Mouse (Mus musculus): ENCODE results near the gene Cdk6. TPM values are rescaled to one million over a fixed set of nuclear protein-coding genes. Genes with fewer than 3 reads are reported as not detected.
"Not testable (repeated sequence)": the region's sequence is repeated elsewhere in the genome, so short reads cannot be mapped to it uniquely, and the experiment has no call there.

Gene Cdk6
- polyA plus RNA-seq, 1 experiment from 2014 or later, result 21.6 TPM

DNA sequence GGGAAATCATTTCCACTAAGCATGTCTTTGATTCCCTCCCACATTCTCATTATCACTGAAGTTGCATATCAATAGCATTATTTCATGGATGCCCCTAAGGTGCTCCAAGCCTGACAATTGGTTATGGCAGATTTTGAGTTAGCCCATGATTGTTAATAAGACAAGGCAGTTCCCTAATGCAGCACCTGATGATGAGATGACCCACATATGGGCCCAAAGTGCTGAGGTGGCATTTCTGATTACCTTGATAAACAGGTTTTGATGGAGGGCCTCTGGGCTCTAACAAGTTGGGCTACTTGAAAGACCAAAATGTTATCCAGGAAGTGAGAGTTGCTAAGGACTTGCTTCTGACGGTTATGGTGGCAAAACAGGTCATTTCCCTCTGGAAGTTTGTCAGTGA lies 11.9 kb upstream of the Cdk6 start:
- WGBS, result 75% methylated on average over 1 of the region's 1 CpGs
- H3K4me1 ChIP-seq, result peaks cover 8% of the 10 kb centered on the region
- H3K27ac ChIP-seq (replicated peaks), result no peak overlapping the region
- H3K4me3 ChIP-seq, result no peak overlapping the region
- DNase-seq (ENCODE audit: low spot score), result no peak
- H3K9me3 ChIP-seq (replicated peaks), result no peaks in the 10 kb centered on the region
- H3K36me3 ChIP-seq, result no peaks in the 10 kb centered on the region
- no peaks in the 10 kb centered on the region for H3K27me3 ChIP-seq (ENCODE audit: low read depth, poor library complexity, severe bottlenecking)

DNA sequence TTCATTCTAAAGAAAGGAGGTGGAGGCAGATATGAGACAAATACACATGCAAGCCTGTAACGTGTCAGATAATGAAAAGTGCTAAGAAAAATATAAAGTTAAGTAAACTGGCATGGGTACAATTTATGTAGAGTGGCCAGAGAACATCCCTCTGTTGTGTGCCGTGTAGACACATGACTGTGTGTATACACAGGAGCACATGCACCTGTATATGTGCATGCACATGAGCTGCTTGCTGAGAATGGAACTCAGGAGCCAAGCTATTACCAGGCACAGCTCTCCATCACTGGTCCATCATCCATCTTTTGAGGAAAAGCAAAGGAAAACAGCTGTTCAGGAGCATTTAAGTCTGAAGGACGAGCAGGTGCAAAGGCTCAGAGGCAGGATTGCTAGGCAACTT lies 10.4 kb upstream of the Cdk6 start:
- Histone ChIP-seq H3K27ac (replicated peaks) (no peak overlapping the region), H3K4me3 (no peak overlapping the region), H3K4me1 (no peaks in the 10 kb centered on the region), H3K27me3 (ENCODE audit: low read depth, poor library complexity, severe bottlenecking) (no peaks in the 10 kb centered on the region), H3K9me3 (replicated peaks) (no peaks in the 10 kb centered on the region), H3K36me3 (no peaks in the 10 kb centered on the region)
- no peak for DNase-seq (ENCODE audit: low spot score)
- 82% methylated on average over 3 of the region's 3 CpGs for WGBS

DNA sequence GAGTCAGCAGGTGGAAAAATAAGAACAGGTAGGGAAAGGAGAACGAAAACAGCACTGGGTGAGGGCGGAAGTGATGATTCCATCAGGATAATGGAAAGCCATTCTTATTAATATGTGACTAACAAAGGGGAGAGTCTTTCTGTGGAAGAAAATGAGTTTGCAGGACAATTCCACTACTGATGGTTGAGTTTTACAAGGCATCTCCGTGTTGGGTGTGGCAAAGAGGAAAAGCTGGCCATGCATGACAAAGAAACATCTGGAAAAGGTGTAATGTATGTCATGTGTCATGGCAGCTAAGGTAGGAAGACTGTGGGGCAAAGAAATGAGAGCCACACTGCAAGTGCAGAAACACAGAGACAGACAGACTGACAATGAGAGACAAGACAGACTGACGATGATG lies 8.3 kb upstream of the Cdk6 start:
- not testable (repeated sequence) for H3K27ac ChIP-seq (replicated peaks); DNase-seq (ENCODE audit: low spot score); H3K27me3 ChIP-seq (ENCODE audit: low read depth, poor library complexity, severe bottlenecking); H3K36me3 ChIP-seq; H3K9me3 ChIP-seq (replicated peaks); H3K4me1 ChIP-seq; H3K4me3 ChIP-seq
- WGBS, result 92% methylated on average over 4 of the region's 4 CpGs

DNA sequence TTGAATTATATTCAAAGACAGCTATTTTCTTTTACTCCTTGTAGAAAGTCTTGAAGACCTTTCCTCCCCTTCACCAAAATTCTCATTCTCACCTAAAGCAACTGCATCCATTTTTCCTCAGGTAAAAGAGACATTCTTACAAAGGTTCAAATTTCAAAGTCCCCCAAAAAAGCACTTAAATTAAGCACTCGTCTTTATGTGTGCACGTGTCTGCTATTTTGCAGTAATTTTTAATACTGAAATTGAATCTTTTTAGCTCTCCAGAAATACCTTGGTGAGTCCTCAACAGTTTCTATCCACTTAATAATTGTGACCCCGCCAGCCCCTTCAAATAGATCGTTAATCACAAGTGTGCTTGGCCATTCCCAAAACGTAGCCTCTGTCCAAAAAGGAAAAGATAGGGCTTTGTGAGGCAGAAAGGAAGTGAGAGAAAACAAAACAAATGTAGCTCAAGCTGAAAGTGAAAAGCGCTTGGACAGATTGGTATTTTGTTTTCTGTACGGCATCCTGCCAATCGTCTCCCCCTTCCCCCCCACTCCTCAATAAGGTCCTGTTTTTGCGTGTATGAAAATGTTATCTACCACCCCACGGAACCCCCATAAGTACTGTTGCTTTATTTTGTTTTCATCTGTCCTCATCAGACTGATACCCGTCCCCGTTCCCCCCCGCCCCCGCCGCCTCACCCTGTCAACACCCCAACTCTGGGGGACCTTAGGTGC lies 786 bp upstream of the Cdk6 start:
- Histone ChIP-seq H3K4me3 (peak overlapping the region; percentile 79), H3K27me3 (ENCODE audit: low read depth, poor library complexity, severe bottlenecking) (peaks cover 31% of the 10 kb centered on the region), H3K27ac (replicated peaks) (peak overlapping the region; percentile 88), H3K4me1 (peaks cover 37% of the 10 kb centered on the region)
- not testable (repeated sequence) for H3K9me3 ChIP-seq (replicated peaks); DNase-seq (ENCODE audit: low spot score); H3K36me3 ChIP-seq
- WGBS, result 2% methylated on average over 15 of the region's 15 CpGs

DNA sequence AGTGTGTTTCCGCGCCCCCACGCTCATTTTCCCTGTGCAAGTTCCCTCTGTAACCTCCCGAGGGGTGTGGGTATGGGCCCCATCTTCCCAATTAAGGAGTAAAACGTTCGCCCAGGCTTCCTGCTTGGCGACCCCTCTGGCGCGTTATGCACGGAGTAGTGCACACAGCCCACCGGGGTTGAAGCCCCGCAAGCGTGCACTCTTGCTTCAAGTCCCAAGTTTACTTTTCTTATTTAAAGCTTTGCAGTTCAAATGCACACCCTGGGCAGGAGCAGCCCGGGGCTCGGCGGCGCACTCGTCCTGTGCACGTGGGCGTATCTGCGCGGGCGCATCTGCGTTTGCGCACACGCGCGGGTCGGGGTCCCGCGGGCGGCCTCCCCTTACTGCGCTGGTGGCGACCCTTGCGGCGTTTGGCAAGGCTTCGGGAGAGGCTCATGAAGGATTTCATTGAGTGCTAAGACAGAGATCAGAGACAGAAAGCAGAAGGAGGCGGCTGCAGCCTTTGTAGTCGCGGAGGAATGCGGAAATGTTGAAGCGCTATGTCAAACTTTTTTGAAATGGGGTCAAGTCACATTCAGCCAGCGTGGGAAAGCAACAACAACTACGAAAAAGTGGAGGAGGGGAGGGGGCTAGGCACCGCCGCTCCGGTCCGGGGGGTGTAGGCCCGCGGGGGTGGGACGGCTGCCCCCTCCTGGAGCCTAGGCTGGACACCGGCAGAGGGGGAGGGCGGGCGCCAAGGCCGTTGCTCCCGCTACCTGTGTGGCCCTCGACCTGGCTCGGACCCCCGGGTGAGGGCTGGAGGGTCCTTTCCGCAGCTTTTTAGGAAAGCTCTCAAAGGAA lies 866 bp downstream of the Cdk6 start:
- H3K9me3 ChIP-seq (replicated peaks), result 0 out of 2 replicates have a peak, but pooled peaks cover 3% of the 10 kb centered on the region
- H3K4me1 ChIP-seq, result peaks cover 37% of the 10 kb centered on the region
- DNase-seq (ENCODE audit: low spot score), result peak; percentile 77
- H3K27me3 ChIP-seq (ENCODE audit: low read depth, poor library complexity, severe bottlenecking), result peaks cover 31% of the 10 kb centered on the region
- WGBS, result under 1% methylated on average over 60 of the region's 60 CpGs
- H3K27ac ChIP-seq (replicated peaks), result peak overlapping the region; percentile 88
- peaks cover 4% of the 10 kb centered on the region; the same call in 1 of the 2 replicates for H3K36me3 ChIP-seq
- H3K4me3 ChIP-seq, result peak overlapping the region; percentile 79

DNA sequence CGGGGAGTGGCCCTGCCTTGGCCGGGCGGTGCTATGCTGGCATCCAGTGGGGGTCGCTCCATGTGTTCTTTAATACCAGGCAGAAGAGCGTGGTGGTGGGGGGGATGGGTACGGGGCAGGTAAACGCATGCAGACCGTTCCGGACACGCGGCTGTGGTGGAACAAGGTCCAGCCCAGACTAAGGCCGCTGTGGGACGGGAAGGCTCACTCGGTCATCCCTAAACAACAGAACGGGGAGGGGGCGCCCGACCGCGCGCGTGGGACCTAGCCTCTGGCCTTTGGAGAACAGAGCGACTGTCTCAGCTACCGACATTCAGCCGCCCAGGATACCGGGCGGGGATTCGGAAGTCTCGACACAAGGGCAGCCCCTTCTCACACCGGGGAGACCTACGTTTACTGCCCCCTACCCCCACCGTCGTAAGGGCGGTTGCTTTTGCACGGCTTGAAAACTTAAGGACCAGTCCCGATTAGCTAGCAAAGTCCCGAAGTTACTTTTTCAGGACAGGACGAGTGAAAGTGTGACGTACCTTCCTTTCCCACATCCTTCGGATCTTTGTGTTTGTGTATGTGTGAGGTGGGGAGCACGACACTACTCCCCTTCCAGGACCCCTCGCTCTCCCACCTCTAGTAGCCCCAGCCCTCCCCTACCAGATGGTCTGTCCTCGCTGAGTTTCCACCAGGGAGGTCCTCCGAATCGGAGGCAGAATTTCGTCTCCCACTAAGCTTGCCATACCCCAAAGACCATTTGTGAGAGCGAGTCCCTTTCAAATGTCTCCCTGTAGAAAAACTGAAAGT lies 1.7 kb downstream of the Cdk6 start:
- Histone ChIP-seq H3K9me3 (replicated peaks) (0 out of 2 replicates have a peak, but pooled peaks cover 3% of the 10 kb centered on the region), H3K27ac (replicated peaks) (peak overlapping the region; percentile 88), H3K4me3 (peak overlapping the region; percentile 79), H3K36me3 (peaks cover 4% of the 10 kb centered on the region; the same call in 1 of the 2 replicates), H3K4me1 (peaks cover 33% of the 10 kb centered on the region), H3K27me3 (ENCODE audit: low read depth, poor library complexity, severe bottlenecking) (peaks cover 31% of the 10 kb centered on the region)
- WGBS, result under 1% methylated on average over 46 of the region's 46 CpGs
- DNase-seq (ENCODE audit: low spot score), result peak; percentile 64

DNA sequence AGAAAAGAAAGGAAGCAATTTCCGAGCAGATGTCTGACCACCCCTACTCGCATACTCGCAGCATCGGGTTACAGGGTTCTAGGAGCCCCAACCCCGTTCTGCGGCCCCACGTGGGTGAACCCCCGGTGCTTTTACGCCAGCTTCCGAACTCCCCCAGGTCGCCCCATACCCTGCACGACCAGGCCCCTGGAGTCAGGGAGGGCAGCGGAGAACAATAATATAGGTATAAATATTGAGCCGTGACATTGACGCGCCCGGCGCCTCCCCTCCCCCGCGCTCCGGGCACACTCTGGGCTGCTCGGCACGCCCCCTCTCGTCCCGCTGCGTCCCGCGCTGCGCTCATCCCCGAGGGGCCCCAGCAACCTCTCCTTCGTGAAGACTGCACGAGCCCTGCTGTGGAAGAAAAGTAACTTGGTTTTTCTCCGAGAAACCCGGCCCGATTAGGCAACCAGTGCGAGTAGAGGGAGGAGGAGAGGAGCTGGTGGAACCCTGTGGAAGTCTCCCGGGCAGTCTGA lies 2.3 kb downstream of the Cdk6 start:
- H3K27me3 ChIP-seq (ENCODE audit: low read depth, poor library complexity, severe bottlenecking), result peaks cover 31% of the 10 kb centered on the region
- peak; percentile 75 for DNase-seq (ENCODE audit: low spot score)
- H3K27ac ChIP-seq (replicated peaks), result peak overlapping the region; percentile 88
- H3K4me3 ChIP-seq, result peak overlapping the region; percentile 79
- WGBS, result under 1% methylated on average over 37 of the region's 37 CpGs
- H3K9me3 ChIP-seq (replicated peaks), result 0 out of 2 replicates have a peak, but pooled peaks cover 3% of the 10 kb centered on the region
- H3K4me1 ChIP-seq, result peaks cover 33% of the 10 kb centered on the region
- H3K36me3 ChIP-seq, result peaks cover 4% of the 10 kb centered on the region; the same call in 1 of the 2 replicates

DNA sequence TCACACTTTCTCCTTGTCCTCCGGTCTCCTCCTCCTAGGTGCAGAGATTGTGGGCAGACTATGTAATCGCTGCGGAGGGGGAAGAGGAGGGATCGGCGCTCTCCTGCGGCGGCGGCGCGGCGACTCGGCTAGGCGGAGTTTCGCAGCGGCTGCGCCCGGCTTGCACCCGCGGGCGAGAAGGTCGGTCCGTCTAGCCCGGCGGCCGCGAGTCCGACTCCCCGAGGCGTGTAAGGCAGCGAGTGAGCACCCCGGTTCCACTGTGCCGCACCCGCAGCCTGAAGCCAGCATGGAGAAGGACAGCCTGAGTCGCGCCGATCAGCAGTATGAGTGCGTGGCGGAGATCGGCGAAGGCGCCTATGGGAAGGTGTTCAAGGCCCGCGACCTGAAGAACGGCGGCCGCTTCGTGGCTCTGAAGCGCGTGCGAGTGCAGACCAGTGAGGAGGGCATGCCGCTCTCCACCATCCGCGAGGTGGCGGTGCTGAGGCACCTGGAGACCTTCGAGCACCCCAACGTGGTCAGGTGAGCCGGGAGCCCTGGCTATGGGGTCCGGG lies 2.9 kb downstream of the Cdk6 start:
- Histone ChIP-seq H3K4me3 (peak overlapping the region; percentile 79), H3K27me3 (ENCODE audit: low read depth, poor library complexity, severe bottlenecking) (peaks cover 31% of the 10 kb centered on the region), H3K4me1 (peaks cover 33% of the 10 kb centered on the region), H3K9me3 (replicated peaks) (0 out of 2 replicates have a peak, but pooled peaks cover 3% of the 10 kb centered on the region), H3K36me3 (peaks cover 4% of the 10 kb centered on the region; the same call in 1 of the 2 replicates), H3K27ac (replicated peaks) (peak overlapping the region; percentile 88)
- WGBS, result under 1% methylated on average over 56 of the region's 58 CpGs
- DNase-seq (ENCODE audit: low spot score), result peak; percentile 82

DNA sequence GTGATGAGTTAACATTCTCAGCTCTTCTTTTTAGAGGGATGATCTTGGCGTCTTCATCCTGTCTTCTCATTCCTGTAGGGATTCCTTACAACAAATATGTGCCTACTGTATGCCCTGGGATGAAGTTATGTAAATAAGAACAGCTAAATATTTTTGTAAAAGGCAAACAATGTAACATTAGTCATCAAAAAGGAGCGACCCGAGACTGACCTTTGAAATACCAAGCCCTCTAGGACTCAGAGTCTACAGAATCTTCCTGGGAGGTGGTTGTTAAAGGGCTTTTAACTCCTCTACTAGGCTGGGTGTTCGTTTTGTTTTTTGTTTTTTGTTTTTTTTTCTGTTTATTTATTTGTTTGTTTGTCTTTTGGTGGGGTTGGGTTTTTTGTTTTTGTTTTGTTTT lies 4.3 kb downstream of the Cdk6 start:
- not testable (repeated sequence) for DNase-seq (ENCODE audit: low spot score); H3K4me3 ChIP-seq; H3K27ac ChIP-seq (replicated peaks); H3K9me3 ChIP-seq (replicated peaks); H3K36me3 ChIP-seq
- peaks cover 31% of the 10 kb centered on the region for H3K4me1 ChIP-seq
- 63% methylated on average over 4 of the region's 4 CpGs for WGBS
- H3K27me3 ChIP-seq (ENCODE audit: low read depth, poor library complexity, severe bottlenecking), result peaks cover 20% of the 10 kb centered on the region

DNA sequence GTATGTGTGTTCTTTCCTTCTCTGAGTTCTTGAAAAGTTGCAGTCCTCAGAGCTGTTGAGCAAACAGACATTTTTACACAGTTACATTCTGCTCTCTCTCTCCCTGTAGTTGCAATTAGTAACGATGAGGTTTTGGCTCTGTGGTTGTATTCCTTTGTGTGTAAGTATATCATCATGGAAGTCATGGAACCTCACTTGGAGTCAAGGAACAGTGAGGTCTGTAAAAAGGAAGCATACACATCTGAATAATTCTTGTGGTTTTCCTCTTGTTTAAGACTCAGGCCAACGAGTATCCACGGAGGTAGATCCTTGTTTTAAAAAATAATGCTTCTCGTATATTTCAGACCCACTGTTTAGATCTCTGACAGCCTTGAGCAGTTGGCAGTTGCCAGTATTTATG lies 8.1 kb downstream of the Cdk6 start:
- not testable (repeated sequence) for H3K27me3 ChIP-seq (ENCODE audit: low read depth, poor library complexity, severe bottlenecking); H3K4me3 ChIP-seq; H3K4me1 ChIP-seq; H3K27ac ChIP-seq (replicated peaks); H3K36me3 ChIP-seq; H3K9me3 ChIP-seq (replicated peaks); DNase-seq (ENCODE audit: low spot score)
- 94% methylated on average over 4 of the region's 4 CpGs for WGBS

DNA sequence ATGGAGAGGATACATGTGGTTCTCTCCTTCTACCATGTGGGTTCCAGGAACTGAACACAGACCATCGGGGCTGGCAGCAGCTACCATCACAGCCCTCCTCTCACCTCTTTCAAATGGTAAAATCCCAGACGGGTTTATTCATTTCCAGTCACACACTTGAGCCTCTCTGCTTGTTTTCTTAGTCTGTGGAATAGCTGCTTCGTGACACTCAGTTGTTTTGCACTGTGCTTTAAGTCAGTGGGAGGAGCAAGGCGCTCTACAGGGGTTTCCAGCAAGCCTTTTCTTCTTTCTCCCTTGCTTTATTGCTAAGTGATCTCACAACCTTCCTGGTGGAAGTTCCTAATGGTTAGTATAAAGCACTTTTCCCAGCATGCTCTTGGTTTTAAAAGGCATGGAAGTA lies 10.6 kb downstream of the Cdk6 start:
- H3K27me3 ChIP-seq (ENCODE audit: low read depth, poor library complexity, severe bottlenecking); DNase-seq (ENCODE audit: low spot score); H3K9me3 ChIP-seq (replicated peaks); H3K4me3 ChIP-seq; H3K27ac ChIP-seq (replicated peaks); H3K4me1 ChIP-seq; H3K36me3 ChIP-seq: not testable (repeated sequence)
- 57% methylated on average over 4 of the region's 4 CpGs for WGBS

DNA sequence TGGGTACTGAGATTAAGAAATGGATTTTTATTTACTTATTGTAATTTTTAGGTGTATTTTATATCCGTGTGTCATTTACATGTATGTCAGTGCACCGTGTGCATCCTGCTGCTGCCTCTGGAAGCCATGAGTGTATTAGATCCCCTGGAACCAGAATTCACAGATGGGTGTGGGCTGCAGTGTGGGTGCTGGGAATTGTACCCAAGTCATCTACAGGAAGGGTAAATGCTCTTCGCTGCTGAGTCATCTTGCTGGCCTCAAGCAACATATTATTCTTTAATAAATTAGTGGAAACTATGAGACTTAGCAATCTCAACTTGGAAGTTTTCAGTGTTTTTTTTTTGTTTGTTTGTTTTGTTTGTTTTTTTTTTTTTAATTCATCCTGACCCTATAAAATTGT lies 11.0 kb downstream of the Cdk6 start:
- H3K9me3 ChIP-seq (replicated peaks), result no peaks in the 10 kb centered on the region
- no peak for DNase-seq (ENCODE audit: low spot score)
- H3K4me3 ChIP-seq, result no peak overlapping the region
- WGBS, result 82% methylated on average over 3 of the region's 3 CpGs
- H3K36me3 ChIP-seq, result no peaks in the 10 kb centered on the region
- no peaks in the 10 kb centered on the region for H3K4me1 ChIP-seq
- no peaks in the 10 kb centered on the region for H3K27me3 ChIP-seq (ENCODE audit: low read depth, poor library complexity, severe bottlenecking)
- no peak overlapping the region for H3K27ac ChIP-seq (replicated peaks)

Measured in midbrain, embryonic 10.5 days (tissue).